Mouse (Mus musculus) kidney, embryonic 14.5 days (tissue): Measurements from ENCODE around the gene Gadd45gip1. TPM values are rescaled to one million over a fixed set of nuclear protein-coding genes. Genes with fewer than 3 reads are reported as not detected.
A peak's percentile ranks its signal among the peaks of the same experiment; 100 is the strongest.

Source experiments
- ATAC-seq: fragments of 200-750 bp; cut with Nextera tagmentation; 2 replicates; pipeline ENCODE4 v1.8.0; 2017; ENCODE audit warnings: moderate number of reproducible peaks, mild to moderate bottlenecking, moderate TSS enrichment, moderate library complexity; ENCODE audit not compliant: low FRiP score, low TSS enrichment
- H3K27ac ChIP-seq: fragments of 300-500 bp; sonication (generic); 2 replicates; pipeline ENCODE4 v1.5.1; 2014; ENCODE audit warnings: low read depth, mild to moderate bottlenecking, low read length, moderate library complexity, mixed read lengths
- H3K27me3 ChIP-seq: fragments of 300-500 bp; sonication (generic); 2 replicates; pipeline ENCODE4 v1.6.1; 2014; ENCODE audit warnings: mild to moderate bottlenecking, low read length; ENCODE audit not compliant: control insufficient read depth, insufficient read depth
- H3K36me3 ChIP-seq: fragments of 300-500 bp; sonication (generic); 2 replicates; pipeline ENCODE4 v1.6.1; 2014; ENCODE audit warnings: low read length, mixed read lengths; ENCODE audit not compliant: control insufficient read depth, insufficient read depth
- H3K4me1 ChIP-seq: fragments of 300-500 bp; sonication (generic); 2 replicates; pipeline ENCODE4 v1.6.1; 2014; ENCODE audit warnings: low read length, mixed read lengths; ENCODE audit not compliant: control insufficient read depth, insufficient read depth
- H3K4me2 ChIP-seq: fragments of 300-500 bp; sonication (generic); replicated peaks from 2 replicates; pipeline ENCODE4 v1.6.1; 2014; ENCODE audit warnings: low read depth, mild to moderate bottlenecking, low read length
- H3K4me3 ChIP-seq: fragments of 300-500 bp; sonication (generic); 2 replicates; pipeline ENCODE4 v1.5.1; 2014; ENCODE audit warnings: mild to moderate bottlenecking, low read length
- H3K9ac ChIP-seq: fragments of 300-500 bp; sonication (generic); 2 replicates; pipeline ENCODE4 v1.6.1; 2014; ENCODE audit warnings: low read depth, mild to moderate bottlenecking, low read length, moderate library complexity
- H3K9me3 ChIP-seq: fragments of 300-500 bp; sonication (generic); 2 replicates; pipeline ENCODE4 v1.6.1; 2016; ENCODE audit warnings: low read length; ENCODE audit not compliant: control insufficient read depth
- WGBS: fragments of 180-500 bp; shearing (Covaris S2); extraction: QIAGEN DNeasy Blood & Tissue Kit; methylation state at CpG from one replicate; pipeline ENCODE4 v1.1.7; 2014; 5-methylcytosine and 5-hydroxymethylcytosine counted together
- polyA plus RNA-seq: library from polyadenylated mRNA; unstranded; fragments of >200 nt; fragmentation: Nextera tagmentation; extraction: Ambion mirVana; gene quantifications from 2 replicates; pipeline ENCODE4 v1.2.1, GENCODE M21; 2014

Gene Gadd45gip1
- polyA plus RNA-seq, 1 experiment from 2014 or later, result 49.2 TPM

DNA sequence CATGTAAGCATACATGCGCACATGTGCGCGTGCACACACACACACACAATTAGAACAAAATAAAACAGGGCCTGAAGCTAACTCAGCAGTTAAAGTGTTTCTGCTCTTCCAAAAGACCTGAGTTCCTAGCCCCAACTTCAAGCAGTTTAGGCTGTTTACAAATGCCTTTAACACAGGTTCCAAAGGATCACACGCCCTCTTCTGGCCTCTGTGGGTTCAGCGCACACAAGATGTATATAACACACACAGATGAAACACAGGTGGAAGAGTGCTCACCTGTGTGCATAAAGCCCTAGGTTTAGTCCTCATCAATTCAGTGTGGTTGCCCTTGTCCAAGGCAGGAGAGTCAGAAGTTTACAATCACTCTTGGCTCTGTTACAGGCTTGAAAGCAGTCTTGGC, 25.3 kb upstream of the Gadd45gip1 start:
- ATAC-seq, result no peak
- 0 out of 2 replicates have a peak, but pooled peaks cover 2% of the 10 kb centered on the region for H3K4me1 ChIP-seq
- peaks cover 66% of the 10 kb centered on the region for H3K27me3 ChIP-seq
- peaks cover 5% of the 10 kb centered on the region; the same call in 1 of the 2 replicates for H3K9me3 ChIP-seq
- no peak overlapping the region for H3K9ac ChIP-seq
- 94% methylated on average over 5 of the region's 5 CpGs for WGBS
- H3K4me2 ChIP-seq, result no peak overlapping the region
- H3K27ac ChIP-seq, result no peak overlapping the region
- H3K36me3 ChIP-seq, result no peaks in the 10 kb centered on the region
- H3K4me3 ChIP-seq, result no peak overlapping the region

DNA sequence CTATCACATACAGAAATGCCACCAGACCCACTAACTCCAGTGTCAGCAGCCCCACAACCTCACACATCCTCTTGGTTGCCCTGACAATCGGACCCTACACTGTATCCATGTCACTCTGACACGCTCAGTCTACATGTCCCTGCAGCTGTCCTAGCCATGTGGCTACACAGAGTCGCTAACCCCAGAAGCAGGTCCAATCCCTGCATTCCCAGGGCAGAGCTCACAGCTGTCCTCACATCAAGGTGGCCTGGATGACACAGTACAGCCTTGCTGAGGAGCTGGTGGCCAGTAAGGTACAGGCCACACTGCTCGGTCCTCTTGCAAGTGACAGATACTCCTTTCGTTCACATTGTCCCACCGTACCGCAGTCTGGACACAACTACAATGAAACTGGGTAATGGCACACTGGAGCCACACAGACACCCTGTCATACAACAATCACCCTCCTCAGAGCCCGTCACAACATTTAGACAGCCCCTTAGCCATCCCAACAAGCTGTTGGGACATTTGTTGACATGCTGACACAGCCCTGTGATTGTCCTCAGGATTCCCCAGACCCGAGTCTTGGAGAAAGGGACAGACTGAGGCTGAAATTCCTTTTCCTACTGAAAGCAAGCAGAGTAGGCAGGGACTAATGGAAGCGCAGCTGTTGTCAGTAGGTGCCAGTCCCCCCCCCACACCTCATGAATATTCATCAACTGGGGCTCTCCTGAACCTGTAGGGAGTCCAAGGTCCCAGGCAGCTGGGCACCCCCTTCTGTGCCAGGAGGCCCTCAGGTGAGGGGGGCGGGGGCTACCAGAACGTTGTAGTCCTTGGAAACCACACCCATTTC, 22.0 kb upstream of the Gadd45gip1 start:
- Histone ChIP-seq H3K27ac (no peak overlapping the region), H3K9ac (no peak overlapping the region), H3K9me3 (peaks cover 5% of the 10 kb centered on the region; the same call in 1 of the 2 replicates), H3K4me2 (no peak overlapping the region), H3K4me3 (no peak overlapping the region), H3K27me3 (peaks cover 57% of the 10 kb centered on the region), H3K36me3 (no peaks in the 10 kb centered on the region), H3K4me1 (0 out of 2 replicates have a peak, but pooled peaks cover 5% of the 10 kb centered on the region)
- no peak for ATAC-seq
- 63% methylated on average over 12 of the region's 12 CpGs for WGBS

DNA sequence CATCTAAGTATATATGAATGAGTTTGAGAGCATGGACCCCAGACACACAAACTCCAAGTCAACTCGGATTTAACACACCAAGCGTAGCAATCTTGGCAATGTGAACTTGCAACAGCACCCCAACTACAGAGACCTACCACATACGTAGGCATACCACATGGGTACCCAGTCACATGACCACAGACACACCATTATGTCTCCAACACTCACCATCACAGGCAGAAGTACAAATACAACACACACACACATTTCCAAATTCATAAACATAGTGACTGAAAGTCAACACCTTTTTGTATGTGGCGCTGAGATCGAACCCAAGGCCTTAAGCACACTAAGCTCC, 21.4 kb upstream of the Gadd45gip1 start:
- no peak for ATAC-seq
- 80% methylated on average over 5 of the region's 5 CpGs for WGBS
- H3K4me3 ChIP-seq, result no peak overlapping the region
- H3K27ac ChIP-seq, result no peak overlapping the region
- 0 out of 2 replicates have a peak, but pooled peaks cover 5% of the 10 kb centered on the region for H3K4me1 ChIP-seq
- peaks cover 5% of the 10 kb centered on the region; the same call in 1 of the 2 replicates for H3K9me3 ChIP-seq
- H3K9ac ChIP-seq, result no peak overlapping the region
- peaks cover 52% of the 10 kb centered on the region for H3K27me3 ChIP-seq
- H3K4me2 ChIP-seq, result no peak overlapping the region
- no peaks in the 10 kb centered on the region for H3K36me3 ChIP-seq

DNA sequence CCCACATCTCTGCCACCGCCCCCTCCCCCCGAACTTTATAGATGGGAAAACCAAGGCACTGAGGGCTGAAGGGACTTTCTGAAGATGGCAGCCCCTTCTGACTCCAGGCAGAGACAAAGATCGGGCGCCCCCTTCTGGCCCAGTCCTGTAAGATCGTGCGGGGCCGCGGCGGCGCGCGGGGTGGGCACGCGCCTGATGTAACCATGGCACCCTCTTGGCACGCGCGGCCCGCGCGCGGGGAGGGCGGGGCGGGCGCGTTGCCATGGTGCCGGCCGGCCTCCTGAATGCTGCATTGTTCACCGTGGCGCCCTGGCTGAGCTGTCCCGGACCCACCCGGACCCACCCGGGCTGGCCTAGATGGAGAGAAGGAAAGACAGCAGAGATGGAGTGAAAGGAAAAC, 20.4 kb upstream of the Gadd45gip1 start:
- Histone ChIP-seq H3K27ac (no peak overlapping the region), H3K4me2 (peak overlapping the region; percentile 56), H3K27me3 (peaks cover 43% of the 10 kb centered on the region), H3K9ac (no peak overlapping the region), H3K9me3 (peaks cover 4% of the 10 kb centered on the region; the same call in 1 of the 2 replicates), H3K4me3 (peak overlapping the region; percentile 36), H3K36me3 (no peaks in the 10 kb centered on the region), H3K4me1 (0 out of 2 replicates have a peak, but pooled peaks cover 5% of the 10 kb centered on the region)
- 2% methylated on average over 32 of the region's 32 CpGs for WGBS
- ATAC-seq, result peak; percentile 63

DNA sequence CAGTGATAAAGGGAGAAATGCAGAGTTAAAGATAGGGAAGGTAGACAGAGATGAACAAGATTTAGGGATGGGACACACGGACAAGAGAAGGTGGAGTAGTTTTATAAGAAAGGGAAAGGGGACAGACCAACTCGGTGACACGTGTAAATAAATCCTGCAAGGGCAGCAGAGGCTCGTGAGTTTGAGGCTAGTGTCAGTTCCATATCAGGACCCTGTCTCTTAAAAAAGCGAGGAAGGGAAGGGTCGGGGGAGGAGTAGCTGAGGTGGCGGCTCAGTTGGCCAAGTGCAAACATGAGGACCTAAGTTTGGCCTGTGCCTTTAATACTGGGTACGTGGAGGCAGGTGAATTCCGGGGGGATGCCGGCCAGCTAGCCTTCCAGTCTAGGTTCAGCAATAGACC, 20.0 kb upstream of the Gadd45gip1 start:
- H3K9ac ChIP-seq, result no peak overlapping the region
- H3K27me3 ChIP-seq, result peaks cover 39% of the 10 kb centered on the region
- 25% methylated on average over 10 of the region's 10 CpGs for WGBS

DNA sequence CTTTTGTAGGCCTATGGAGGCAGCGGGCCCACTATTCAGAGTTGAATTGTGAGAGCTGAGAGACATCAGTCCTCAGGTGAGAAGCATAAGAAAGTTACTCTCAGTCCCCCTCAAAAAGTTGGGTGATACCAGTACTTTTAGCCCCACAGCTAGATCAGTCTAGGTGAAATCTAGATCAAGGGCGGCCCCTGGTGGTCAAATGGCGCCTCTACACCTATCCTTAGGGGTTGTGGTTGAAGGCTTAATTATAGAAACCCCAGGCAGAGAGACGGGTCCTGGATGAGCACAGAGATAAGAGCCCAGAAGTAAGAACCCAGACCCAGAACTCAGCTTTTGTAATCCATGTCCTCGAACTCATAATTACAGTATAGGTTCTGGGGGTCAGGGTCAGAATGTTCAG, 18.3 kb upstream of the Gadd45gip1 start:
- WGBS, result 3% methylated on average over 5 of the region's 5 CpGs
- H3K27ac ChIP-seq, result no peak overlapping the region
- H3K36me3 ChIP-seq, result no peaks in the 10 kb centered on the region
- no peak overlapping the region for H3K9ac ChIP-seq
- no peak overlapping the region for H3K4me3 ChIP-seq
- H3K4me2 ChIP-seq, result no peak overlapping the region
- 0 out of 2 replicates have a peak, but pooled peaks cover 5% of the 10 kb centered on the region for H3K4me1 ChIP-seq
- no peaks in the 10 kb centered on the region for H3K9me3 ChIP-seq
- no peak for ATAC-seq
- H3K27me3 ChIP-seq, result peaks cover 35% of the 10 kb centered on the region

More for the DNA sequence above, 20.0 kb upstream of the Gadd45gip1 start:
- Histone ChIP-seq H3K27ac (no peak overlapping the region), H3K9me3 (no peaks in the 10 kb centered on the region; the same call in 1 of the 2 replicates), H3K36me3 (no peaks in the 10 kb centered on the region), H3K4me2 (peak overlapping the region; percentile 56), H3K4me1 (0 out of 2 replicates have a peak, but pooled peaks cover 5% of the 10 kb centered on the region), H3K4me3 (peak overlapping the region; percentile 36)
- no peak for ATAC-seq

DNA sequence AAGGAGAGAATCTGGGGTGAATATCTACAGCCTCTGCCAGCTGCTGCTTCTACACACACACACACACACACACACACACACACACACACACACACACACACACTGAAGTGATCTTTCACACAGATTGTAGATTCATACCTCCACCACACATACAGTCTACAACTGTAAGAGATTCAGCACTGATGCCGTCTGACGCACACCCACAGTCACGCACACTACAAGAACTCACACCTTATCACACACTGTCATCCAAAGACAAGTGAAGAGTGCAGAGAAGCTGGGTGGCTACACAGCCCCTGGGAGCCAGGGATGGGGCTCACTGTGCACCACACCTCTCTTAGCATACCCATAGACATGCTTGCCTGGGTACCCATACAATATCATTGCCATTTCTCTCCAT, 17.5 kb upstream of the Gadd45gip1 start:
- Histone ChIP-seq H3K27me3 (peaks cover 30% of the 10 kb centered on the region), H3K4me3 (no peak overlapping the region), H3K4me1 (0 out of 2 replicates have a peak, but pooled peaks cover 5% of the 10 kb centered on the region), H3K36me3 (no peaks in the 10 kb centered on the region), H3K9ac (no peak overlapping the region), H3K27ac (no peak overlapping the region), H3K4me2 (no peak overlapping the region), H3K9me3 (no peaks in the 10 kb centered on the region)
- ATAC-seq, result no peak
- WGBS, result 91% methylated on average over 3 of the region's 3 CpGs

DNA sequence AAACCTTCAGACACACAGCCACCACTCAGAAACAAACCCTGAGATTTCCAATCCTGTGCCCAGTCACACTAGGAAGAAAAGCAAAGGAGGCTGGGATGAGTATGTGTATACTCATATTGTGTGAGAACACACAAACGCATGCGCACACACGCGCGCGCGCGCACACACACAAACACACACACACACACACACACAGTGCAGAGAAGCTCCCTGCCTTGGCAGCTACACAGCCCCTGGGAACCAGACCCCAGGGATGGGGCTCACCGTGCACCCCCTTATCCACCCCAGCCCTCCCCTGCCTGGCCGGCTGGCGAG, 17.1 kb upstream of the Gadd45gip1 start:
- Histone ChIP-seq H3K4me1 (0 out of 2 replicates have a peak, but pooled peaks cover 5% of the 10 kb centered on the region), H3K27me3 (peaks cover 26% of the 10 kb centered on the region), H3K4me2 (no peak overlapping the region), H3K9ac (no peak overlapping the region), H3K27ac (no peak overlapping the region), H3K9me3 (no peaks in the 10 kb centered on the region), H3K36me3 (no peaks in the 10 kb centered on the region), H3K4me3 (no peak overlapping the region)
- WGBS, result 88% methylated on average over 11 of the region's 11 CpGs
- ATAC-seq, result no peak
